Mouse (Mus musculus) neural tube, embryonic 12.5 days (tissue): ENCODE measurements around the gene Midn. TPM values are rescaled to one million over a fixed set of nuclear protein-coding genes. Genes with fewer than 3 reads are reported as not detected.
A peak's percentile ranks its signal among the peaks of the same experiment; 100 is the strongest.

Experiments used
- ATAC-seq: fragments of 200-750 bp; cut with Nextera tagmentation; 2 replicates; pipeline ENCODE4 v1.8.0; 2017; ENCODE audit warnings: low read depth, mild to moderate bottlenecking, moderate TSS enrichment, moderate library complexity; ENCODE audit not compliant: low FRiP score
- H3K27ac ChIP-seq: fragments of 300-500 bp; sonication (generic); 2 replicates; pipeline ENCODE4 v1.5.1; 2016
- H3K27me3 ChIP-seq: fragments of 300-500 bp; sonication (generic); replicated peaks from 2 replicates; pipeline ENCODE4 v1.6.1; 2016; ENCODE audit warnings: mild to moderate bottlenecking
- H3K36me3 ChIP-seq: fragments of 300-500 bp; sonication (generic); 2 replicates; pipeline ENCODE4 v1.6.1; 2016; ENCODE audit warnings: mild to moderate bottlenecking
- H3K4me1 ChIP-seq: fragments of 300-500 bp; sonication (generic); 2 replicates; pipeline ENCODE4 v1.6.1; 2016
- H3K4me2 ChIP-seq: fragments of 300-500 bp; sonication (generic); replicated peaks from 2 replicates; pipeline ENCODE4 v1.6.1; 2016; ENCODE audit warnings: mild to moderate bottlenecking
- H3K4me3 ChIP-seq: fragments of 300-500 bp; sonication (generic); 2 replicates; pipeline ENCODE4 v1.5.1; 2016
- H3K9ac ChIP-seq: fragments of 300-500 bp; sonication (generic); 2 replicates; pipeline ENCODE4 v1.6.1; 2016; ENCODE audit warnings: mild to moderate bottlenecking
- H3K9me3 ChIP-seq: fragments of 300-500 bp; sonication (generic); 2 replicates; pipeline ENCODE4 v1.6.1; 2016; ENCODE audit warnings: mild to moderate bottlenecking
- WGBS: fragments of 180-500 bp; shearing (Covaris S2); methylation state at CpG from one replicate; pipeline ENCODE4 v1.1.7; 2016; 5-methylcytosine and 5-hydroxymethylcytosine counted together
- polyA plus RNA-seq: library from polyadenylated mRNA; unstranded; fragments of >200 nt; fragmentation: Nextera tagmentation; extraction: Ambion mirVana; gene quantifications from 2 replicates; pipeline ENCODE4 v1.2.1, GENCODE M21; 2016

The Midn gene
- polyA plus RNA-seq, 1 experiment from 2014 or later: 40.8 TPM

DNA sequence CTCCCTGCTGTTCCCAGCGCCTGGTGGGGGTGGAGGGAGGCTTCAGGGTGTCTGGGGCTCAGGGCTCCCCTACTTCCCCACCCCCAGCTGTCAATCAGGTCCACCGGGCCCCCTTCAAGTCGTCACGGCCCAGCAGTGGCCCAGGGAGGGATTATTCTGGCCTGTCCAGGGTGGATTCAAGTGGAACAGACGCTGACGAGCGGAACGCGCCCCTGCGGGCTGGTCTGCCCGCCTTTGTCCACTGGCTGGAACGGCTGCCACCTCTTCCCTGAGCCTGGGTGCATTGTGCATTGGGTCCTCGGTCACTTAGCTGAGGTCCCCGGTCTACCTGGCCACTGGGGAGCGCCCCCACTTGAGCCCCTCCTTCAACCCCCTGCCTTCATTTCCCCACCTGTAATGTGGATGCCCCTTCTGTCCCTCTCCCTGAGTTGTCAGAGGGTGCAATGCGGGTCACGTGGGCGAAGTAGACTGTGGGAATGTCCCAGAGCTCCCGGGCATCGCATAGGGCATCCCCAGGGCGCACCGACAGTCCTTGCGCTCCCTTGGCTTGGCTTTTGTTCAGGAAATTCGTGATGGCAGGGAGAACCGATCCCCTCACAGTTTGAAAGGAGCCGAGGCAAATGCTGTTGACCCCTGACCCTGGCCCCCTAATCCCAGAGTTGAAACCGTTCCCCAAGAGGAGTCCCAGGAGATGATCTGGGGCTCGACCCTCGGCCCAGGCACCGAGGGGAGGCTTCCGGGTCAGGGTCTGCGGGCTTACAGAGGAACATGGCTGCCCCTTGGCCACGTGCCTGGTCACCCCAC lies 48.9 kb downstream of the Midn start:
- Histone ChIP-seq H3K4me3 (no peak overlapping the region), H3K4me1 (peaks cover 9% of the 10 kb centered on the region; the same call in 1 of the 2 replicates), H3K27me3 (0 out of 2 replicates have a peak, but pooled peaks cover 4% of the 10 kb centered on the region), H3K9me3 (no peaks in the 10 kb centered on the region), H3K9ac (no peak overlapping the region), H3K27ac (no peak overlapping the region), H3K36me3 (no peaks in the 10 kb centered on the region), H3K4me2 (no peak overlapping the region)
- WGBS: 67% methylated on average over 33 of the region's 33 CpGs
- ATAC-seq: no peak

DNA sequence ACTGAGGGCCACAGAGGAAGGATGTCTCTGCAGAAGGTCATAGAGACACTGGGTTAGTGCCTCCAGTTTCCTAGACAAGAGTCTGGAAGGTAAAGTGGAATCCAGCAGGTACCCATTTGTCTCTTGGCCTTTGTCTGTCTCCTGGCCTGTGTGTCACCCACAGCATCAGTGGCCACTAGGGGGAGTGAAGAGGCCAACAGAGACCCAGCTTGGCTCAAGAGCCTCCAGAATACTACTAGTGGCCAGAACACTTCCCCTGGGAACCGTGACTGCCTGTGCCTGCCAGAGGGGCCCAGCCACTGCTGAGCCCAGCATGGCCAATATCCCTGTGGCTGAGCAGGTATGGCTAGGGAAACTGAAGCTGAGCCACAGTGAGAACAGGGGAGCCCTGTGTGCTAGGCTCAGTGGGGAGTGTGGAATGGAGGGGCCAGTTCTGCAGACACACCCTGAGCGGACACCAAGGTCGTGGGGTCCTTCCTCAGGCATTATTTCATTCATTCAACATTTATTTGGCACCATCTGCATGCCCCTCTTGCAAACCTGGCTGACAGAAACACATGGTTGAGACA lies 51.5 kb downstream of the Midn start:
- Histone ChIP-seq H3K9me3 (no peaks in the 10 kb centered on the region), H3K36me3 (no peaks in the 10 kb centered on the region), H3K9ac (no peak overlapping the region), H3K4me2 (no peak overlapping the region), H3K4me1 (peaks cover 11% of the 10 kb centered on the region), H3K4me3 (no peak overlapping the region), H3K27ac (no peak overlapping the region), H3K27me3 (0 out of 2 replicates have a peak, but pooled peaks cover 4% of the 10 kb centered on the region)
- ATAC-seq: peak; percentile 73
- 56% methylated on average over 3 of the region's 3 CpGs for whole genome bisulfite sequencing

DNA sequence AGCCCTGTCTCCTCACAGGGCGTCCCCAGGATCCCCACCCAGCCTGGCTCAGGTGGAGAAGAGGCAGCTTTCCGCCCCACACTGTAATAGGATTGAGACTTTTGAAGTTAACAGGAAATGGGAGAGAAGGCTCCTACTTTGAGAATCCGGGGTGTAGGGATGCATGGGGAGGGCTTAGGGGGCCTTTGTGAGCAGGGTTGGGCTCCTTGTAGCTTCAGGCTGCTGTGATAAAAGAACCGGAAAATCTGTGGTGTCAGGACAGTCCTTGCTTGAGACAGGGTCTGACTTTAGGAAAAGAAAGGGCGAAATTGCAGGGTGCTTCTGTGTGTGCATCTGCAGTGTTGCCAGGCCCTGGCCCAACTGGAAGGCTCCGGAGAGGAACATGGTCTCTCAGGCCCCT lies 52.4 kb downstream of the Midn start:
- Histone ChIP-seq H3K4me1 (peaks cover 10% of the 10 kb centered on the region), H3K27me3 (0 out of 2 replicates have a peak, but pooled peaks cover 4% of the 10 kb centered on the region), H3K9me3 (no peaks in the 10 kb centered on the region), H3K27ac (no peak overlapping the region), H3K36me3 (no peaks in the 10 kb centered on the region), H3K4me3 (no peak overlapping the region), H3K9ac (no peak overlapping the region), H3K4me2 (no peak overlapping the region)
- ATAC-seq: no peak
- WGBS: 76% methylated on average over 6 of the region's 6 CpGs

DNA sequence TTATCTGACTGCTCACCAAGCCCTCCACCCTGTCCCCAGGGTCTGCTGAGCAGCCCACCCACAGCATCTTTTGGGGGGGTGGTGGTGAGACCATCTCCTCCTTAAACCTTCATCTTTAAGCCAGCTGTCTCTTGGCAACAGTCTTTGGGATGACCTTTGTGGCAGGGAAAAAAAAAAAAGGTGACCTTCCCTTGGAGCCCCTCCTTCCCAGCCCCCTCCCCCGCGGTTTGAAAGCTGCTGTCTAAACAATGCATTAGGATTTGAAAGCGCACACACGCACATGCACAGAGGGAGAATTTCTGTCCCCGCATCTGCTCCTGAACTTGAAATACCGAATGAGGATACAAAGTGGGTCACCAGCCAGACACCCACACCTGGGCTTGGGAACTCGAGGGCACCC lies 56.0 kb downstream of the Midn start:
- H3K27ac ChIP-seq: no peak overlapping the region
- H3K4me3 ChIP-seq: no peak overlapping the region
- no peak overlapping the region for H3K9ac ChIP-seq
- no peak for ATAC-seq
- H3K9me3 ChIP-seq: no peaks in the 10 kb centered on the region
- H3K27me3 ChIP-seq: no peaks in the 10 kb centered on the region
- 22% methylated on average over 7 of the region's 7 CpGs for WGBS
- H3K4me1 ChIP-seq: peaks cover 18% of the 10 kb centered on the region
- no peaks in the 10 kb centered on the region for H3K36me3 ChIP-seq
- H3K4me2 ChIP-seq: no peak overlapping the region

DNA sequence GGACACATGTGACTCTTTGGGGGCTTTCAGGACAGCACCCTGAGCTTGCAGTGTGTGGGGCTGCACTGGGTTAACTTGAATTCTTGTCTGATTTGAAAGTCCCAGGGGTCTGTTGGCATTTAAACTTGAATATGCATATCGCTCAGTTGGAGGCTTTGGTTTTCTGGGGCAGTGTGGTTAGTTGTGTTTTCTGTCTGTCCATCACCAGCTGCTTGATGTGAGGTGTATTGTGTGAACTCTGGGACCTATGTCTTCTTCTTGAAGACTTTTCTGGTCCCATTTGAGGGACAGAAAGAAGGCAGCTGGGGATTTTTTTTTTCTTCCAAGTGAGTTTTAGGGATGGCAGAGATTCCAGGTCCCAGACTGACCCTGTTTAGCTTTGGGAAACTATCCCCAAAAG lies 59.1 kb downstream of the Midn start:
- 61% methylated on average over 1 of the region's 1 CpGs for WGBS
- Histone ChIP-seq H3K27me3 (no peaks in the 10 kb centered on the region), H3K4me2 (no peak overlapping the region), H3K27ac (no peak overlapping the region), H3K9ac (no peak overlapping the region), H3K36me3 (no peaks in the 10 kb centered on the region), H3K9me3 (no peaks in the 10 kb centered on the region), H3K4me3 (no peak overlapping the region), H3K4me1 (peaks cover 22% of the 10 kb centered on the region)
- ATAC-seq: no peak

DNA sequence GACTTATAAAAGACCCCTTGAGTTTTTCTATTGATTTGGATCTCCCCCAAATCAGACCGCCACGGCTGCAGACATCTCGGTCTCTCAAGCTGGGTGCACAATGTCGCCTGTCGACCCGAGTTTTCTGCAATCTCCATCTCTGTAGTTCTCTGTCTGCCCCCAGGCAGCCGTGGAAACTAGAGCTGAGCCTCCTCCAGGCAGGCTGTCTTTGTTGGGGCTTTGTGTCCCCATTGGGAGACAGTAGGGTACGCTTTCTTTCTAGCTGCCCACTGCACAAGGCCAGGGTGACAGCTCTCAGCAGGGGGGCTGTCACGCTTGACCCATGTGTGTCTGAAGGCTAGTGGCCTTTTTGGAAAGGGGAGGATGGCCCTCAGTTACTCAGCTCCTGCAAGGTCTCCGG lies 59.6 kb downstream of the Midn start:
- no peak overlapping the region for H3K9ac ChIP-seq

More for the DNA sequence above, 59.6 kb downstream of the Midn start:
- no peaks in the 10 kb centered on the region for H3K9me3 ChIP-seq
- H3K27ac ChIP-seq: no peak overlapping the region
- ATAC-seq: no peak
- no peak overlapping the region for H3K4me3 ChIP-seq
- H3K27me3 ChIP-seq: no peaks in the 10 kb centered on the region
- peaks cover 22% of the 10 kb centered on the region for H3K4me1 ChIP-seq
- H3K36me3 ChIP-seq: no peaks in the 10 kb centered on the region
- WGBS: 46% methylated on average over 10 of the region's 10 CpGs
- H3K4me2 ChIP-seq: no peak overlapping the region

Other genes with a start within 250 kb of the Midn start
- 60.5 and 62.6 TPM in 2 replicates for gene Med16, start 239.3 kb upstream of the Midn start, polyA plus RNA-seq
- gene Gm26602, start 237.4 kb upstream of the Midn start, polyA plus RNA-seq: 28.4 and 40.5 TPM in 2 replicates
- 1.1 and 1.3 TPM in 2 replicates for gene Kiss1r, start 231.3 kb upstream of the Midn start, polyA plus RNA-seq
- 185 and 186 TPM in 2 replicates for gene R3hdm4, start 227.1 kb upstream of the Midn start, polyA plus RNA-seq
- 4.9 and 7.7 TPM in 2 replicates for gene Arid3a, start 221.2 kb upstream of the Midn start, polyA plus RNA-seq
- 84.5 and 98.3 TPM in 2 replicates for gene Wdr18, start 188.1 kb upstream of the Midn start, polyA plus RNA-seq
- 0.24 and 0.40 TPM in 2 replicates for gene Grin3b, start 177.6 kb upstream of the Midn start, polyA plus RNA-seq
- 26.3 and 27.7 TPM in 2 replicates for gene Tmem259, start 163.9 kb upstream of the Midn start, polyA plus RNA-seq
- gene Cnn2, start 159.7 kb upstream of the Midn start, polyA plus RNA-seq: 106 and 107 TPM in 2 replicates
- gene Abca7, start 151.8 kb upstream of the Midn start, polyA plus RNA-seq: 9.9 and 10.7 TPM in 2 replicates
- gene Arhgap45, start 131.6 kb upstream of the Midn start, polyA plus RNA-seq: 4.3 and 4.7 TPM in 2 replicates
- 160 and 166 TPM in 2 replicates for gene Polr2e, start 108.5 kb upstream of the Midn start, polyA plus RNA-seq
- 499 and 515 TPM in 2 replicates for gene Gpx4, start 101.1 kb upstream of the Midn start, polyA plus RNA-seq
- gene Sbno2, start 42.7 kb upstream of the Midn start, polyA plus RNA-seq: 15.1 and 15.4 TPM in 2 replicates
- 17.4 and 23.9 TPM in 2 replicates for gene Stk11, start 32.5 kb upstream of the Midn start, polyA plus RNA-seq
- 396 and 422 TPM in 2 replicates for gene Atp5d, start 9.6 kb upstream of the Midn start, polyA plus RNA-seq
- gene Cbarp, start 7.4 kb upstream of the Midn start, polyA plus RNA-seq: 26.5 and 27.3 TPM in 2 replicates
- 262 and 273 TPM in 2 replicates for gene Cirbp, start 17.7 kb downstream of the Midn start, polyA plus RNA-seq
- gene 1600002K03Rik, start 24.7 kb downstream of the Midn start, polyA plus RNA-seq: 14.9 and 15.7 TPM in 2 replicates
- 47.9 and 48.0 TPM in 2 replicates for gene Efna2, start 31.2 kb downstream of the Midn start, polyA plus RNA-seq
- gene Mum1, start 78.2 kb downstream of the Midn start, polyA plus RNA-seq: 52.1 and 54.6 TPM in 2 replicates
- 214 and 227 TPM in 2 replicates for gene Ndufs7, start 100.8 kb downstream of the Midn start, polyA plus RNA-seq
- gene Gamt, start 112.7 kb downstream of the Midn start, polyA plus RNA-seq: 37.9 and 38.6 TPM in 2 replicates
- gene Dazap1, start 113.2 kb downstream of the Midn start, polyA plus RNA-seq: 66.6 TPM in 2 replicates
- 643 and 654 TPM in 2 replicates for gene Rps15, start 144.2 kb downstream of the Midn start, polyA plus RNA-seq
- gene Apc2, start 147.7 kb downstream of the Midn start, polyA plus RNA-seq: 160 and 175 TPM in 2 replicates
- 37.7 and 41.1 TPM in 2 replicates for gene 2310011J03Rik, start 172.3 kb downstream of the Midn start, polyA plus RNA-seq
- 2.2 and 2.3 TPM in 2 replicates for gene Pcsk4, start 181.2 kb downstream of the Midn start, polyA plus RNA-seq
- 3.4 and 3.6 TPM in 2 replicates for gene Reep6, start 181.7 kb downstream of the Midn start, polyA plus RNA-seq
- gene Adamtsl5, start 200.1 kb downstream of the Midn start, polyA plus RNA-seq: 0.50 and 1.1 TPM in 2 replicates
- gene Plk5, start 208.2 kb downstream of the Midn start, polyA plus RNA-seq: 0.29 and 0.49 TPM in 2 replicates
- 23.6 and 26.5 TPM in 2 replicates for gene Mex3d, start 239.4 kb downstream of the Midn start, polyA plus RNA-seq